Mouse (Mus musculus) kidney, postnatal 10 days (tissue): ENCODE results near the gene Il24.

Source experiments
- DNase-seq: peaks from one replicate; pipeline ENCODE4 v3.0.0; 2021; ENCODE audit warnings: mixed read lengths

The Il24 gene

GRCm38 (mm10) chr1:130850405-130850804 is 36.8 kb downstream of the Il24 start:
- DNase-seq, result no peak

DNA sequence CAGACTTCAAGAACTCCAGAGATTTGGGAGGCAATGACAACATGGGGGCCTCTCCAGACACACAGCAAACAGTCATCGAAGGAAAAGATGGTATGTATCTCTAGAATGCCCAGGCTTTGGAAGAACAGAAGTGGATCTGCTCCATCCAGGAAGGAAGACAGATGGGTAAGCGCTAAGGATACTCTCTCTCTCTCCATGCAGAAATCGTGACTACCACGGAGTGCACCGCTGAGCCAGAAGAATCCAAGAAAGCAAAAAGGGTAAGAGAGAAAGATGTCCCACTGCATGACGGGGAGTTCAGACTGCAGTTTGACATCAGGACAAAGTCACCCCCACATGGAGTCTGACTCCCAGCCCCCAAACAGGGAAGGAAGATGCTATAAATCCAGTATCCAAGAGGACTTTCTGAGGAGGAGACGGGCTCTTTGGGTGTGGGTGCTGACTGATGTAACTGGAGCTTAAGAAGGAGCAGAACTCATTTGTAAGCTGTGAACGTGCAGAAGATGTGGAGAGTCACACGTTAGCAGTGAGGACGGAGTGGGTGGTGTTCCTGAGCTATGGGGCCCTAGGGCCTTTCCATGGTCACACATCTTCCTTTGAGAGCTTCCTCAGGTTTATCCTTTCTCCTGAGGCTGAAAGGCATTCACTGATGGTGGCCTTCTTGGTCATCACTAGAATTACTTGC is 37.6 kb downstream of the Il24 start:
- no peak for DNase-seq

DNA sequence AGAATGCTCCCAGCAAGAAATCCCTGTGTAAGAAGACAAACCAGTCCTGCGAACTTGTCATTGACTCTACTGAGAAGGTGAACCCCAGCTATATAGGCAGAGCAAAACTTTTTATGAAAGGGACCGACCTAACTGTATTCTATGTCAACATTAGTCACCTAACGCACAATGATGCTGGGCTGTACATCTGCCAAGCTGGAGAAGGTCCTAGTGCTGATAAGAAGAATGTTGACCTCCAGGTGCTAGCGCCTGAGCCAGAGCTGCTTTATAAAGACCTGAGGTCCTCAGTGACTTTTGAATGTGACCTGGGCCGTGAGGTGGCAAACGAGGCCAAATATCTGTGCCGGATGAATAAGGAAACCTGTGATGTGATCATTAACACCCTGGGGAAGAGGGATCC is 42.7 kb downstream of the Il24 start:
- DNase-seq, result no peak

DNA sequence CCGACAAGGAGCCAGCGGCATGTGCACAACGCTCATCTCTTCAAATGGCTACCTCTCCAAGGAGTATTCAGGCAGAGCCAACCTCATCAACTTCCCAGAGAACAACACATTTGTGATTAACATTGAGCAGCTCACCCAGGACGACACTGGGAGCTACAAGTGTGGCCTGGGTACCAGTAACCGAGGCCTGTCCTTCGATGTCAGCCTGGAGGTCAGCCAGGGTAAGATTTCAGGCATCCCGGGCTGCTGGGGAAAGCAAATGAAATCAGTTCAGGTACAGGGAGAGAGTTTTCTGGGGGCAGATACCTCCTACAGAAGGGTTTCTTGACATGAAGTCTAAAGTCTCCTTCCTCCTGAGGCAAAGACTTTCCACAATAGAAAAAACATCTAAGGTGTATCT is 45.6 kb downstream of the Il24 start:
- no peak for DNase-seq

- no peak for DNase-seq
These were observed 46.5 kb downstream of the Il24 start for GRCm38 (mm10) chr1:130840599-130841379.

DNA sequence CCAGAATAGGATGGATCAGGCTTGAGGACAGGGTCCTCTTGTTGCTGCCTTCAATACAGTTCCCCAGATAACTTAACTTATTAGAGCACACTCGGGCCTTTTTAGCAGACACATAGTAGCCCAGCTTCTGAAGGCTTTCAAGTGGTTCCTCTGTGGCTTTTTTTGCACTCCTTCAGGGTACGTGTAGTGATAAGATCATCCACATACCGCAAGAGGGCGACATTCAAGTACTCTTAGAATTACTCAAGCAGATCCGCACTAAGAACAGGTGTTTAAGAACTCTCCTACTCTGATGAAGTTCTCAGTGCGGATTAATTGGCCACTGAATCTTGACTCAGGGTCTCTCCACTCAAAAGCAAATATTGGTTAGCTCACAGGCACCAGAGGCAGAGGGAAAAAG is 49.0 kb downstream of the Il24 start:
- DNase-seq, result peak; percentile 46

- DNase-seq, result no peak
These were observed 51.9 kb downstream of the Il24 start for GRCm38 (mm10) chr1:130835161-130835936.

DNA sequence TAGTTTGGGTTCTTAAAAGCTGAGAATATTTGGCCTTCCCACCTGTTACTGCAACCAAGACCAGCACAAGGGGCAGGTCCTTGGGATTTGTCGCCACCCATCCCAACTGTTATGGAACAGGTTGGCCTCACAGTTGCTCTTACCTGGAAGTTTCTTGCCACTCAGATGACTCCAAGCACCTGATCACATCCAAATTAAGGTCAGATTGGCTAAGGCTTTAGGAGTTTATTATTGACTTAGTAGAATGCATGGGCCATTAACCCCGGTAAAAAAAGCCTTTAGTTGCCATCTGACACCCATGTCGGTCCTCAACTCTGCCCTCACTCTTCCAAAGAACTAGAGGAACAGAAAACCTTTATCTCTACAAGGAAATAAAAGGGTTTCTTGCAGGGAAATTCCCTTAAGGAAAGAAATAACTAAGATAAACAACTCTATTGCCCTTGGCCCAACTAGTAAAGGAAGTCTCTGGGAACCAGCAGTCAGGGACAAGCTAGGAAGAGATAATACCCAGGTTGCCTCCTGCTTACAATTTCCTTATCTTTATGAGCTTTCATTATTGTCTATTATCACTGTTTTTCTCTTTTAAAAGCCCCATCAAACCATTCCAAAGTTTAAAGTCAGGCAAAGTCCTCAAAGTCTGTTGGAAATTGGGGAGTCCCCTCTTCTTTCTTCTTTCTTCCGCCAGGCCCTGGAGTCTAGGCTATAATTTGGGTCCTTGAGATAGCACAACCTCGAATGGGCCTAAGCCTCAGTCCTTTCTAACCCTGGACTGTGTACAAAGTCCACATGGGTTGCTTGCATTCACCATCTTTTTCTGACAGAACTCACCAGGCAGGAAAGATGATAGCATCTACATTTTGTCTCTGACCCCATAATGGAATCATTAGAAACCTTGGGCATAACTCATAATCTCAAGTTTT is 54.8 kb downstream of the Il24 start:
- peak; percentile 33 for DNase-seq
